Mouse (Mus musculus): Measurements from ENCODE around the gene Gm5168. TPM values are rescaled to one million over a fixed set of nuclear protein-coding genes. Genes with fewer than 3 reads are reported as not detected.
"Not testable (repeated sequence)": the region's sequence is repeated elsewhere in the genome, so short reads cannot be mapped to it uniquely, and the experiment has no call there.

Gene Gm5168
- polyA plus RNA-seq (2015; fragmentation: Nextera tagmentation; extraction: Ambion mirVana): not detected in 2 replicates

- not testable (repeated sequence) for H3K27ac ChIP-seq; H3K9me3 ChIP-seq; H3K27me3 ChIP-seq; H3K36me3 ChIP-seq; H3K4me3 ChIP-seq; H3K9ac ChIP-seq; ATAC-seq (ENCODE audit: low FRiP score, low read depth); H3K4me2 ChIP-seq (replicated peaks); H3K4me1 ChIP-seq
- 80% methylated on average over 1 of the region's 3 CpGs for WGBS
These were observed at the start of gene Gm5168 for GRCm38 (mm10) chrX:26050941-26051340. Gene Gm5168, minus strand, starts transcription at chrX:26051041.

Other genes with a start within 250 kb of the Gm5168 start
- gene Gm2012, start 180.3 kb upstream of the Gm5168 start, polyA plus RNA-seq (2015; fragmentation: Nextera tagmentation; extraction: Ambion mirVana): not detected in 2 replicates

All from limb, embryonic 13.5 days (tissue).